Mouse (Mus musculus) ovary, postnatal 14 days (tissue): ENCODE measurements around the gene Kcp.

ENCODE experiments used
- DNase-seq: peaks from one replicate; pipeline ENCODE4 v3.0.0; 2022; ENCODE audit warnings: low spot score

Gene Kcp

GRCm38 (mm10) chr6:29463388-29463787 lies 44.4 kb downstream of the Kcp start:
- no peak for DNase-seq

DNA sequence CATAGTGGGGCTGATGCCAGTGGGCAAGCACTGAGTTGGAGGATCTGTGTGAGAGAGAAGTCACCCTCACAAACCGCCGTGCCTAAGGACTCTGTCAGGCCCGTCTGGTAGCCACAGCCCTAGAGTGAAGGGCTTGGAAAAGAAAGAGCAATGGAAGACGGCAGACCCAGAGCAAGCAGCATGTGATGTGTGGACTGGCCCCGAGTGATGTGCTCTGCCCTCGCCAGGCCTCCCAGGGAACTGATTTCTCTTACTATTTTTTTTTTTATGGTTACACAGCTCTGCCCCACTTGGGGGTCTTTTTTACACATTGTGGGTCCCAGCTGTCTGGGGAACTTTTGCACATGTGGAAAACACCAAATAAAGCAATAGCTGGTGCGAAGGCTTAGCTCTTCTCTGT lies 46.2 kb downstream of the Kcp start:
- no peak for DNase-seq

- no peak for DNase-seq
These were observed 57.1 kb downstream of the Kcp start for GRCm38 (mm10) chr6:29450667-29451066.

DNA sequence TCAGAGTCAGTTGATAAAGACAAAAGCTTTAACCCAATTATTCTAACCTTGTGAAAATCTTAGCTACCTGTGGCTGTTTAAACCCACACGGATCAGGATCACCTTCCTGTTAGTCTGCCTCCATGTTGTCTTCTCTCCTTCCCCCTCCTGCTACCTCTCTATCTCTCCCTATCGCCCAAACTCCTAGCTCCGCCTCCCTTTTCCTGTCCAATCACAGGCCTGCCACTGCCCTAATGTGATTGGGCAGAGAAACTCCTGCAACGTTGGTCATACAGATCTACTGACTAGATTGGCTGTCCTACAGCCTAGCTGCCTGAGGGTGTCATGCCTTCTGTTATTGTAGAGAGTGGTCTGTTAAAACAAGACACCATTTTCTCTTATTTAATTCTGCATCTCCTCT lies 57.9 kb downstream of the Kcp start:
- no peak for DNase-seq

DNA sequence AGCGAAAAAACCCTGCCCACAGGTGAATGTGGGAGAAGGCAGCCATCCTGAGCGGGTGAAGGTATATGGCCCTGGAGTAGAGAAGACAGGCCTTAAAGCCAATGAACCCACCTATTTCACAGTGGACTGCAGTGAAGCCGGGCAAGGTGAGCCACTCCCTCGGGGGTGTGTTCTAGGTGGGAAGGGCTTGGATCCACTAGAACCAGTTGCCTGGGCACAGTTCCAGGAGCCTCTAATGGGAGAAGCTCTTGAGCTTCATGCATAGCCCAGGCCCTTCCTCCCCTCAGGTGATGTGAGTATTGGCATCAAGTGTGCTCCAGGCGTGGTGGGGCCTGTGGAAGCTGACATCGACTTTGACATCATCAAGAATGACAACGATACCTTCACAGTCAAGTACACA lies 62.4 kb downstream of the Kcp start:
- DNase-seq, result no peak

DNA sequence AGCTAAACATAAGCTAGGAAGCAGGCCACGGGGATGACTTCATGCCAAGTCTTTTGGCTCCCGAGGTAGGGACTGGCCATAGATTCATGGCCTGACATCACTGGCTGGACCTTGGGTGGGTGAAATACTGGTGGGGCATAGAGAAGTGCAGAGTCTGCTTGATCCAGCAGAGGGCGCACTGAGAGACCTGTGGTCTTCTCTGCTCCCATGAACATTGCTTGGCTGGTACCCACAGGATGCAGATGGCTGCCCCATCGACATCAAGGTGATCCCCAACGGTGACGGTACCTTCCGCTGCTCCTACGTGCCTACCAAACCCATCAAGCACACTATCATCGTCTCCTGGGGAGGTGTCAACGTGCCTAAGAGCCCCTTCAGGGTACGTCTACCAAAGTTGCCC lies 63.0 kb downstream of the Kcp start:
- DNase-seq, result no peak

GRCm38 (mm10) chr6:29439789-29440188 lies 68.0 kb downstream of the Kcp start:
- DNase-seq, result no peak

- DNase-seq, result no peak
These were observed 68.5 kb downstream of the Kcp start for GRCm38 (mm10) chr6:29439251-29439650.

DNA sequence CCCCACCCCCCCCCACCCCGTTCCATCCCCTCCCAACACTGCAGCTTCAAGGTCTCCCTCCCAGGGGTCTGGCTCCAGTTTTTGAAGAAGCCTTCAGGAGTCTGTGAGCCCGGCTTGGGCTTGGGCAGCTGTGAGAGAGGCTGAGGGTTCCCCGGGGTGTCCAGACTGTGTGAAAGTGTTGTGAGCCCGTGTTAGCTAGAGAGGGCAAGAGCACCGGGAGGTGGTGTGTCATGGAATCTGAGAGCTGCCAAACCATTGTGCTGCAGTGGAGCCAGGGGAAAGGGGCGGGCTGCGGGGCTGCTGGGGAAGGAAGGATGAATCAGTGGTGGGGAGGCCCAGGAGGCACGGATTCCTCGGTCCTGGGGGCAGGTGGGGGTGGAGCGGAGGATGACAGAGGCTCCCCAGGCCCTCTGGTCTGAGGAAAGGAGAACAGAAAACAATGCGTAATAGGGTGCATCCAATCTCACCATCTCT lies 71.3 kb downstream of the Kcp start:
- DNase-seq, result peak; percentile 42

DNA sequence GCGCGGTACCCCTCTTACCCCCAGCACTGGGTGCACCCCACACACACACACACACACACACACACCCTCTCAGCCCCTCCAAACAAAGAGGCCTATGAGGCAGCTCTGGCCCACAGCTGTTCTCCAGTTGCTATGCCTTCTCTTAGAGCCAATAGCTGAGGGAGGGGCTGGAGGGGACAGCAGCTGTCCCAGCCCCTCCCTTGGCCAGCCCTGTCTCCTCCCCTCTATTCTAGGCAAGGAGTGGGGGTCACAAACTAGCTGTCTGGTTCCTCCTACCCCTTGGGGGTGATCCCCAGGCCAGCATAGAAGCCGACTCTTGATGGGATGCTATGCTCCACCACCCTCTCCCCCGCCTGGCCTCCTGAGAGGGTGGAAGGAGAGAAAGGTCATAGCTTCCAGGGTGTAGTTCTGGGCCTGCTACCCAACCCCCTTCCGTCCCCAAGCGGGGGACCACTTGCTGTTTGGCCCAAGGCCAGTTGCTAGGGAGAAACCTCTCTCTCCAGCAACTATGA lies 71.8 kb downstream of the Kcp start:
- peak; percentile 33 for DNase-seq

- DNase-seq, result peak; percentile 57
These were observed 72.7 kb downstream of the Kcp start for GRCm38 (mm10) chr6:29434911-29435691.

- peak; percentile 37 for DNase-seq
These were observed 73.7 kb downstream of the Kcp start for GRCm38 (mm10) chr6:29433804-29434795.

DNA sequence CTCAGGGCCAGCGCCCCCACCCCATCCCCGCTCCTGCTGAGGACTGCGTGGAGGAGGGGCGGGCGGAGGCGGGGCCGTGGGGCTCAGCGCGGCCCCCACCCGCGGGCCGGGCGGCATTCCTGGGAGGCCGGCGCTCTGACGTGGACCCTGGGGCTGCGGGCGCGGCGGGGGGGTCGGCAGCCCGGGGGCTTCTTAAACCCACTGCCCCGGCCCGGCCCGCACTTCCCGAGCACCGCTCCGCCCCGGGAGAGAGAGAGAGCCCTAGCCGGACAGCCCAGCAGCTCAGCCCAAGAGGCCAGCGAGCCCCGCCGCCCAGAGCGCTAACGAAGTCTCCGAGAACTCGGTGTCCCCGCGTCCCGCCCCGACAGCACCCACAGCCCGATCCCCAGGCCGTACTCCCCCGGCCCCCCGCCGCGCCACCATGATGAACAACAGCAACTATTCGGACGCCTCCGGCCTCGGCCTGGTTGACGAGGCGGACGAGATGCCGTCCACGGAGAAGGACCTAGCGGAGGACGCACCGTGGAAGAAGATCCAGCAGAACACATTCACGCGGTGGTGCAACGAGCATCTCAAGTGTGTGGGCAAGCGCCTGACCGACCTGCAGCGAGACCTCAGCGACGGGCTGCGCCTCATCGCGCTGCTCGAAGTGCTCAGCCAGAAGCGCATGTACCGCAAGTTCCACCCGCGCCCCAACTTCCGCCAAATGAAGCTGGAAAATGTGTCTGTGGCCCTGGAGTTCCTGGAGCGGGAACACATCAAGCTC lies 74.5 kb downstream of the Kcp start, which contains the start of gene Flnc:
TSS of gene Flnc (plus strand) at position 219 of the 766 bp plus-strand sequence.
- peak; percentile 35 for DNase-seq

DNA sequence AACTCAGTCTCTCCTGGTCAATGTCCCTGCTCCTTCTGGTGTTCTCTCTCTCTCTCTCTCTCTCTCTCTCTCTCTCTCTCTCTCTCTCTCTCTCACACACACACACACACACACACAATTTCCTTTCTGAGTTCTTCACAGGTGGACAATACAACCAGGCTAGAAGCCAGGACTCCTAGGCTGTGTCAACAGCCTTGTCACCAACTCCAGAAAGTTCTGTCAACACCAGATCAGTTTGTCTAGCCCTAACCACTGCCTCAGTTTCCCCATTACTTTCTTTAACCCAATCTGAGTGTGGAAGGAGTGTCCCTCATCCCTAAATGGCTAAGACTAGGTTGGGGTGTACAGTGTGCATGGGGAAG lies 75.1 kb downstream of the Kcp start:
- DNase-seq, result no peak

DNA sequence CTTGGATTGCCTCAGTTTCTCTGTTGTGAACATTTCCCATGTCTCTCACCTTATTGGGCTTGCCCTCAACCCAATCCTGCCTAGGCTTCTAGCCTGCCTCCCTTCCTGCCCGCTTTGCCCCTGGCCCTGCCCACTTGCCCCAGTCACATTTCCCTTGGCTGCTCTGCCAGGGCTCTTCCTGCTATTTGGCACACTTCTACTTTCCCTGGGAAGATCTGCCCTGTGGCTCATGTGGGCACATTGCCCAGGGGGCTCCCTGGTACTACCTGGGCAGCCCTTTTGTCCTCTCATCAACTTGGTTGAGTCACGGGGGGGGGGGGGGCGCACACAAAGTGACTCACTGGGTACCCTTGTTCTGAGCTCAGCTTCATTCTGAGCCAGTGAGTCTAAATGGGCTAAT lies 75.6 kb downstream of the Kcp start:
- DNase-seq, result no peak

- no peak for DNase-seq
These were observed 76.3 kb downstream of the Kcp start for GRCm38 (mm10) chr6:29431473-29431872.

DNA sequence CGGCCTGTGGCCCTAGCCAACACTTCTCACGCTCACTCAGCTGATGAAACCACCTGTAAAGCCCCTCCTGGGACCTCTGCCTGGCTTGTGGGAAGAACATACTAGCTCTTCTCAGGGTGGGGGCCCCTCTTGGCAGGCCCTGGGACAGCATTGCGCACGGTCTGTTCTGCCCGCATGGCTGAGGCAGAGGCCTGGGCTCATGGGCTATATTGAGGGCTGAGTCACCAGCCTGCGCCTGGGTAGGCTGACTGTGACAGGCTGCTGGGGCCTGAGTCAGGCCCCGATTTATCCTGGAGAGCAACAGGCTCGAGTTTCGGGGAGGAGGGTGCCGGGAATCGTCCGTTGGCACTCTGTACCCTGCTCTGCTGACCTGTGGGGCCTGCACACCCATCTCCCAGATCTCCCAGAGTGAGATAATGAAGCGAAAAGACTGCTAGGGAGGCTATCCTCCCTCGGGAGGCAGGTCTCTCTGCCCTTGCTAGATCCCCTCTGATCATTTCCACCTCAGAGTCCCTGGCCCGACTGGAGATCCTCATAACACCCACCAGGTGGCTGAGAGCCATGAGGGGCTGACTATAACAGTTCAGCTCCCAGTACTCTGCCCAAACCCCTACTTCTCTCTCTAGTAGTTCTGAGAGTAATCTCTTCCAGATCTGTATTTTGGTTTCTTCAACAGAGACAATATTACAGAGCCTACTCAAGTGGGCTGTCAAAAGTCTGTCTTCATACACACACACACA lies 76.9 kb downstream of the Kcp start:
- DNase-seq, result no peak

DNA sequence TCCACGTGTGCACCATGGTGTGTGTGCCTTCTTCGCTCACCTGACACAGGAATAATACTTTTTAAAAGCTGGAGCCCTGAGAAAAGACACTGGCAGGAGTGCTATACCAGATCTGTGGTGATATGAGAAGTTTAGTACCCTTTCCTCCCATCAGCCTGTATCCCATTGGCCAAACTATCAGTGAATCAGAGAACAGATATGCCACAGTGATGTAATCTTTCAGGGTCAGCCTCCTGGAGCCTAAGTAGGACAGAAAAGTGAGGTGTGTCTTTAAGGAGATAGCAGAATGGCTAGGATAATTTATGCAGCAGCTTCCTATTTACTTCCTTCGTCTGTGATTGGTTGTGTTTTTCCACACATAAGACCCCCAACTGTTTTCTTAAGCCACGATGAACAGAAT lies 79.6 kb downstream of the Kcp start:
- DNase-seq, result no peak

GRCm38 (mm10) chr6:29426331-29426730 lies 81.4 kb downstream of the Kcp start:
- DNase-seq, result no peak

GRCm38 (mm10) chr6:29425118-29425517 lies 82.6 kb downstream of the Kcp start:
- DNase-seq, result no peak
